In genomic region chr7:82053411-82053810, GRCm38 (mm10) we compare ENCODE assay signal across 19 mouse cellular contexts.
"Had no signal": no experiment of that assay in that cellular context is flagged by ENCODE, and none has a peak within 500 bp of the region (broad histone marks: within the 10 kb centered on the region; RNA-seq: fewer than 3 reads in every experiment).

No protein-coding gene starts in this region.

- H3K9me3 ChIP-seq: kidney, embryonic 15.5 days; liver, embryonic 13.5 days; midbrain, embryonic 13.5 days; neural tube, embryonic 12.5 days; neural tube, embryonic 15.5 days had no signal

- H3K4me3 ChIP-seq: kidney, embryonic 15.5 days; left cerebral cortex, adult 2 months; liver, embryonic 13.5 days; midbrain, embryonic 13.5 days; neural tube, embryonic 12.5 days; neural tube, embryonic 15.5 days had no signal

- DNase-seq: kidney, postnatal 10 days; kidney, postnatal 36 days; layer of hippocampus, postnatal 36 days; liver, embryonic 13.5 days; lung, adult 2 months; lung, postnatal 14 days; lung, postnatal 4 days; right cerebral cortex, adult 18-20 months; right cerebral cortex, postnatal 14 days; right cerebral cortex, postnatal 4 days; thymus, adult 2 months; thymus, postnatal 14 days; thymus, postnatal 4 days had no signal

- H3K27me3 ChIP-seq: kidney, embryonic 15.5 days; neural tube, embryonic 12.5 days; neural tube, embryonic 15.5 days had no signal

- H3K9ac ChIP-seq: kidney, embryonic 15.5 days; liver, embryonic 13.5 days; midbrain, embryonic 13.5 days; neural tube, embryonic 12.5 days; neural tube, embryonic 15.5 days had no signal

- ATAC-seq: midbrain, embryonic 13.5 days had no signal

- H3K27ac ChIP-seq: kidney, embryonic 15.5 days; left cerebral cortex, adult 2 months; liver, embryonic 13.5 days; midbrain, embryonic 13.5 days; neural tube, embryonic 12.5 days; neural tube, embryonic 15.5 days; stomach, postnatal 0 days had no signal

- H3K4me2 ChIP-seq: kidney, embryonic 15.5 days; liver, embryonic 13.5 days; midbrain, embryonic 13.5 days; neural tube, embryonic 12.5 days; neural tube, embryonic 15.5 days had no signal

- H3K36me3 ChIP-seq: kidney, embryonic 15.5 days; liver, embryonic 13.5 days; midbrain, embryonic 13.5 days; neural tube, embryonic 12.5 days; neural tube, embryonic 15.5 days had no signal

- H3K4me1 ChIP-seq: liver, embryonic 13.5 days; neural tube, embryonic 12.5 days had no signal
